In the genomic region with DNA sequence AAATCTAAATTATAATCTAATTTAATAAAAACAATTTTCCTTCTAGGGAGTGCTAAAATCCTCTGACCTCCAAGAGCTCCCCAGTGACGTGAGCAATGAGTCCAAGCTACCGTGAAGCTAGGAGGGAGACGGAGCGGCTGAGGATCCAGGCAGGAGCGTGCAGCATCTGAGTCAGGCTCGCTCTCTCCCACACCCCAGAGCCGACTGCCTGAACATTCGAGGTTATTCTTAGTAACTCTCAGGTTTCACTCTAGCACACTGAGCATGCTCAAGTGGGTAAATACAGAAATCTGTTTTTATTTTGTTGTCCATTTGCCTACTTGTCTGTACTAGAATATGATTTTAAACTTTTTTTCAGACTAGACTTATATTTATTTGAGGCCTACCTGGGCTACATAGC, we compare ENCODE assay signal across 9 mouse cellular contexts. TPM values are rescaled to one million over a fixed set of nuclear protein-coding genes. Genes with fewer than 3 reads are reported as not detected.
A peak's percentile ranks its signal among the peaks of the same experiment; 100 is the strongest.
DNase-seq lines count a peak whose midpoint lies in the region; ATAC-seq and TF ChIP-seq lines count a peak whose summit lies in the region.
"Had no signal": no experiment of that assay in that cellular context is flagged by ENCODE, and none has a peak within 500 bp of the region (broad histone marks: within the 10 kb centered on the region; RNA-seq: fewer than 3 reads in every experiment).

No protein-coding gene starts in this region.

- H3K36me3 ChIP-seq in heart, adult 2 months (ENCODE audit: control insufficient read depth, insufficient read depth, low read length) = peaks cover 17% of the 10 kb centered on the region
- 0 out of 2 replicates have a peak, but pooled peaks cover 2% of the 10 kb centered on the region for H3K36me3 ChIP-seq in lung, embryonic 16.5 days (ENCODE audit: control insufficient read depth, insufficient read depth, low read length)
- peaks cover 21% of the 10 kb centered on the region; the same call in 1 of the 2 replicates for H3K36me3 ChIP-seq in forebrain, embryonic 15.5 days

- peak; percentile 59; the same call in 1 of the 2 replicates for ATAC-seq in lung, embryonic 16.5 days (ENCODE audit: low read depth)
- no peak for ATAC-seq in forebrain, embryonic 15.5 days (replicated peaks)

- DNase-seq in heart, adult 11 months = peak; percentile 95
- DNase-seq in heart, postnatal 25 days (ENCODE audit: low spot score) = no peak
- peak; percentile 23 for DNase-seq in adrenal gland, adult 8-10 months
- DNase-seq in heart, adult 2 months = peak; percentile 50 to 64
- no peak for DNase-seq in testis, postnatal 10 days (ENCODE audit: low spot score)
- no peak for DNase-seq in thymus, postnatal 0 days (ENCODE audit: low spot score)

- TF ChIP-seq EP300 in heart, adult 2 months (IDR thresholded peaks at IDR 0.05; ENCODE audit: insufficient read depth, low read depth, low read length) = 0 out of 2 replicates have a peak, but pooled peaks have one; percentile 47

- peak; percentile 91 for TF ChIP-seq POLR2A in heart, adult 2 months (IDR thresholded peaks at IDR 0.05; ENCODE audit: insufficient read depth, low read depth, low read length)

- no peak overlapping the region for H3K9ac ChIP-seq in heart, adult 2 months (ENCODE audit: low read depth, low read length)
- H3K9ac ChIP-seq in lung, embryonic 16.5 days (ENCODE audit: low read length) = no peak overlapping the region
- no peak overlapping the region for H3K9ac ChIP-seq in forebrain, embryonic 15.5 days (replicated peaks)

- no peaks in the 10 kb centered on the region for H3K27me3 ChIP-seq in heart, adult 2 months (ENCODE audit: control insufficient read depth, insufficient read depth, low read length)
- no peaks in the 10 kb centered on the region for H3K27me3 ChIP-seq in lung, embryonic 16.5 days (ENCODE audit: control insufficient read depth, insufficient read depth, low read depth, low read length)
- no peaks in the 10 kb centered on the region for H3K27me3 ChIP-seq in forebrain, embryonic 15.5 days

- H3K4me3 ChIP-seq in heart, adult 2 months = peak overlapping the region; percentile 23; the same call in 1 of the 2 replicates
- H3K4me3 ChIP-seq in lung, embryonic 16.5 days (ENCODE audit: low read length) = no peak overlapping the region
- H3K4me3 ChIP-seq in forebrain, embryonic 15.5 days = no peak overlapping the region

- 47% methylated on average over 8 of the region's 8 CpGs for WGBS in heart, adult 2 months
- 44% methylated on average over 8 of the region's 8 CpGs for WGBS in lung, embryonic 16.5 days
- 87% methylated on average over 8 of the region's 8 CpGs for WGBS in forebrain, embryonic 15.5 days

- peaks cover 2% of the 10 kb centered on the region for H3K4me1 ChIP-seq in heart, adult 2 months (ENCODE audit: control insufficient read depth, insufficient read depth, low read length)
- H3K4me1 ChIP-seq in lung, embryonic 16.5 days (replicated peaks; ENCODE audit: control insufficient read depth, insufficient read depth, low read length) = no peaks in the 10 kb centered on the region; the same call in 1 of the 2 replicates
- no peaks in the 10 kb centered on the region for H3K4me1 ChIP-seq in forebrain, embryonic 15.5 days

- intact Hi-C loops in heart, postnatal 25 days (cut with DNase I) = no loop called here
- intact Hi-C loops in heart, adult 2 months (cut with DNase I) = no loop called here

- TF ChIP-seq CTCF in heart, adult 2 months (IDR thresholded peaks at IDR 0.05) = no peak

- no peak overlapping the region for H3K4me2 ChIP-seq in lung, embryonic 16.5 days (ENCODE audit: low read depth, low read length)
- H3K4me2 ChIP-seq in forebrain, embryonic 15.5 days (replicated peaks) = no peak overlapping the region

- no peaks in the 10 kb centered on the region for H3K79me2 ChIP-seq in heart, adult 2 months (replicated peaks; ENCODE audit: control insufficient read depth, insufficient read depth, low read length)

- H3K9me3 ChIP-seq in lung, embryonic 16.5 days (ENCODE audit: control insufficient read depth, low read length) = no peaks in the 10 kb centered on the region
- no peaks in the 10 kb centered on the region for H3K9me3 ChIP-seq in forebrain, embryonic 15.5 days

- H3K27ac ChIP-seq in heart, adult 2 months = peak overlapping the region; percentile 84
- no peak overlapping the region for H3K27ac ChIP-seq in lung, embryonic 16.5 days (ENCODE audit: low read length)
- no peak overlapping the region for H3K27ac ChIP-seq in forebrain, embryonic 15.5 days (replicated peaks)

RNA-seq across cellular contexts. Expression of a gene that starts 28.2 kb away (rescaled TPM):
- 10 to 100 TPM; 38.8 to 41.8 TPM for total RNA-seq in heart, postnatal 25 days (2021)
- total RNA-seq in adrenal gland, adult 8-10 months (2022) = 100 to 1,000 TPM in 2 of 4 experiments, 10 to 100 TPM in 2; 81.0 to 121 (median 98.4) TPM
- total RNA-seq in heart, adult 2 months (2021) = 10 to 100 TPM; 34.3 to 45.7 TPM
- polyA plus RNA-seq in heart, adult 2 months (2012; rRNA removed) = 98.9 and 139 TPM in 2 replicates
- polyA plus RNA-seq in lung, embryonic 16.5 days (2015; fragmentation: Nextera tagmentation; extraction: Ambion mirVana) = 466 and 467 TPM in 2 replicates
- 326 and 335 TPM in 2 replicates for polyA plus RNA-seq in forebrain, embryonic 15.5 days (2015; fragmentation: Nextera tagmentation; extraction: Ambion mirVana)
- polyA plus RNA-seq in thymus, postnatal 0 days (2015; fragmentation: Nextera tagmentation; extraction: Ambion mirVana) = 1,143 and 1,161 TPM in 2 replicates

RNA-seq across cellular contexts. Expression of a gene that starts 30.2 kb away (rescaled TPM):
- 10 to 100 TPM; 45.4 to 46.9 TPM for total RNA-seq in heart, postnatal 25 days (2021)
- total RNA-seq in adrenal gland, adult 8-10 months (2022) = 10 to 100 TPM; 11.4 to 31.1 (median 21.4) TPM
- total RNA-seq in heart, adult 2 months (2021) = 10 to 100 TPM; 54.4 to 63.2 TPM
- polyA plus RNA-seq in heart, adult 2 months (2012; rRNA removed) = 52.2 and 73.7 TPM in 2 replicates
- 51.9 and 56.1 TPM in 2 replicates for polyA plus RNA-seq in lung, embryonic 16.5 days (2015; fragmentation: Nextera tagmentation; extraction: Ambion mirVana)
- 19.9 and 20.5 TPM in 2 replicates for polyA plus RNA-seq in forebrain, embryonic 15.5 days (2015; fragmentation: Nextera tagmentation; extraction: Ambion mirVana)
- polyA plus RNA-seq in thymus, postnatal 0 days (2015; fragmentation: Nextera tagmentation; extraction: Ambion mirVana) = 171 and 178 TPM in 2 replicates

RNA-seq across cellular contexts. Expression of a gene that starts 46.1 kb away (rescaled TPM):
- total RNA-seq in heart, postnatal 25 days (2021) = not detected
- total RNA-seq in adrenal gland, adult 8-10 months (2022) = not detected
- not detected for total RNA-seq in heart, adult 2 months (2021)
- not detected in 2 replicates for polyA plus RNA-seq in heart, adult 2 months (2012; rRNA removed)
- not detected in 2 replicates for polyA plus RNA-seq in lung, embryonic 16.5 days (2015; fragmentation: Nextera tagmentation; extraction: Ambion mirVana)
- polyA plus RNA-seq in forebrain, embryonic 15.5 days (2015; fragmentation: Nextera tagmentation; extraction: Ambion mirVana) = not detected in 2 replicates
- polyA plus RNA-seq in thymus, postnatal 0 days (2015; fragmentation: Nextera tagmentation; extraction: Ambion mirVana) = 0.08 and 0.21 TPM in 2 replicates
- polyA plus RNA-seq: intestine, embryonic 14.5 days had no signal

RNA-seq across cellular contexts. Expression of a gene that starts 54.4 kb away (rescaled TPM):
- 1 to 10 TPM; 1.1 to 1.5 TPM for total RNA-seq in heart, postnatal 25 days (2021)
- total RNA-seq in adrenal gland, adult 8-10 months (2022) = 10 to 100 TPM in 2 of 4 experiments, 1 to 10 TPM in 2; 6.0 to 21.7 (median 13.2) TPM
- 1 to 10 TPM; 1.6 to 2.1 TPM for total RNA-seq in heart, adult 2 months (2021)
- polyA plus RNA-seq in heart, adult 2 months (2012; rRNA removed) = 3.3 and 6.9 TPM in 2 replicates
- 14.9 and 16.6 TPM in 2 replicates for polyA plus RNA-seq in lung, embryonic 16.5 days (2015; fragmentation: Nextera tagmentation; extraction: Ambion mirVana)
- 12.8 and 15.7 TPM in 2 replicates for polyA plus RNA-seq in forebrain, embryonic 15.5 days (2015; fragmentation: Nextera tagmentation; extraction: Ambion mirVana)
- polyA plus RNA-seq in thymus, postnatal 0 days (2015; fragmentation: Nextera tagmentation; extraction: Ambion mirVana) = 15.1 and 15.2 TPM in 2 replicates

Comparison
In these comparisons a context has a peak if more than half of its experiments do, and no peak if none do; other contexts are left out.
1. DNase-seq: peak in heart, adult 11 months (single experiment), adrenal gland, adult 8-10 months (single experiment) and heart, adult 2 months (2 of 2); none in heart, postnatal 25 days (single experiment), testis, postnatal 10 days (single experiment) and thymus, postnatal 0 days (single experiment).